Mouse (Mus musculus) stomach, embryonic 15.5 days (tissue): Measurements from ENCODE around the gene Fbxw24. TPM values are rescaled to one million over a fixed set of nuclear protein-coding genes. Genes with fewer than 3 reads are reported as not detected.
"Not testable (repeated sequence)": the region's sequence is repeated elsewhere in the genome, so short reads cannot be mapped to it uniquely, and the experiment has no call there.

Experiments used
- ATAC-seq: fragments of 200-750 bp; cut with Nextera tagmentation; 2 replicates; pipeline ENCODE4 v1.8.0; 2017; ENCODE audit warnings: low read depth, moderate number of reproducible peaks, moderate TSS enrichment; ENCODE audit not compliant: insufficient read depth, low FRiP score
- H3K27ac ChIP-seq: fragments of 300-500 bp; sonication (generic); 2 replicates; pipeline ENCODE4 v1.5.1; 2015; ENCODE audit warnings: mild to moderate bottlenecking, inconsistent platforms
- H3K27me3 ChIP-seq: fragments of 300-500 bp; sonication (generic); replicated peaks from 2 replicates; pipeline ENCODE4 v1.6.1; 2015; ENCODE audit warnings: inconsistent platforms
- H3K36me3 ChIP-seq: fragments of 300-500 bp; sonication (generic); 2 replicates; pipeline ENCODE4 v1.6.1; 2015; ENCODE audit warnings: inconsistent platforms
- H3K4me1 ChIP-seq: fragments of 300-500 bp; sonication (generic); 2 replicates; pipeline ENCODE4 v1.6.1; 2015; ENCODE audit warnings: inconsistent platforms
- H3K4me2 ChIP-seq: fragments of 300-500 bp; sonication (generic); 2 replicates; pipeline ENCODE4 v1.6.1; 2015; ENCODE audit warnings: mild to moderate bottlenecking, inconsistent platforms
- H3K4me3 ChIP-seq: fragments of 300-500 bp; sonication (generic); replicated peaks from 2 replicates; pipeline ENCODE4 v1.5.1; 2015; ENCODE audit warnings: inconsistent platforms
- H3K9ac ChIP-seq: fragments of 300-500 bp; sonication (generic); 2 replicates; pipeline ENCODE4 v1.6.1; 2015; ENCODE audit warnings: inconsistent platforms
- H3K9me3 ChIP-seq: fragments of 300-500 bp; sonication (generic); 2 replicates; pipeline ENCODE4 v1.6.1; 2016; ENCODE audit warnings: inconsistent platforms
- WGBS: fragments of 180-500 bp; shearing (Covaris S2); methylation state at CpG from one replicate; pipeline ENCODE4 v1.1.7; 2015; 5-methylcytosine and 5-hydroxymethylcytosine counted together
- polyA plus RNA-seq: library from polyadenylated mRNA; unstranded; fragments of >200 nt; fragmentation: Nextera tagmentation; extraction: Ambion mirVana; gene quantifications from 2 replicates; pipeline ENCODE4 v1.2.1, GENCODE M21; 2015

The Fbxw24 gene
- polyA plus RNA-seq: not detected in 2 replicates

- not testable (repeated sequence) for H3K27ac ChIP-seq, H3K27me3 ChIP-seq, H3K36me3 ChIP-seq, H3K4me3 ChIP-seq, H3K9ac ChIP-seq, H3K4me2 ChIP-seq, H3K9me3 ChIP-seq, H3K4me1 ChIP-seq, ATAC-seq
- WGBS: 81% methylated on average over 2 of the region's 2 CpGs
Observed at GRCm38 (mm10) chr9:109625957-109626356, at the start of gene Fbxw24. Fbxw24 (minus strand) TSS chr9:109626057.

GRCm38 (mm10) chr9:109664552-109664951 lies 38.7 kb upstream of the Fbxw24 start, which contains the start of gene Fbxw25:
Fbxw25 (minus strand) TSS chr9:109664652.
- H3K9me3 ChIP-seq, H3K4me3 ChIP-seq, H3K27me3 ChIP-seq, ATAC-seq, H3K4me2 ChIP-seq, H3K36me3 ChIP-seq, H3K9ac ChIP-seq, H3K4me1 ChIP-seq, H3K27ac ChIP-seq: not testable (repeated sequence)
- WGBS: 59% methylated on average over 2 of the region's 2 CpGs

GRCm38 (mm10) chr9:109606837-109607236 lies 19.0 kb downstream of the Fbxw24 start:
- not testable (repeated sequence) for H3K27me3 ChIP-seq, H3K4me1 ChIP-seq, H3K9ac ChIP-seq, H3K36me3 ChIP-seq, H3K9me3 ChIP-seq, H3K4me2 ChIP-seq, H3K4me3 ChIP-seq, ATAC-seq, H3K27ac ChIP-seq
- 37% methylated on average over 5 of the region's 5 CpGs for WGBS

GRCm38 (mm10) chr9:109602128-109602527 lies 23.7 kb downstream of the Fbxw24 start:
- 57% methylated on average over 2 of the region's 2 CpGs for WGBS
- H3K36me3 ChIP-seq, ATAC-seq, H3K27ac ChIP-seq, H3K9me3 ChIP-seq, H3K9ac ChIP-seq, H3K4me3 ChIP-seq, H3K4me2 ChIP-seq, H3K4me1 ChIP-seq, H3K27me3 ChIP-seq: not testable (repeated sequence)

GRCm38 (mm10) chr9:109597226-109597625 lies 28.6 kb downstream of the Fbxw24 start:
- ATAC-seq: no peak
- no peak overlapping the region for H3K4me2 ChIP-seq
- H3K9me3 ChIP-seq: no peaks in the 10 kb centered on the region
- no peaks in the 10 kb centered on the region for H3K27me3 ChIP-seq
- no peak overlapping the region for H3K4me3 ChIP-seq
- H3K4me1 ChIP-seq: no peaks in the 10 kb centered on the region
- no peak overlapping the region for H3K9ac ChIP-seq
- no peak overlapping the region for H3K27ac ChIP-seq
- no peaks in the 10 kb centered on the region for H3K36me3 ChIP-seq

GRCm38 (mm10) chr9:109594866-109595265 lies 31.0 kb downstream of the Fbxw24 start:
- ATAC-seq: no peak
- Histone ChIP-seq H3K27me3 (no peaks in the 10 kb centered on the region), H3K4me3 (no peak overlapping the region), H3K9me3 (no peaks in the 10 kb centered on the region), H3K9ac (no peak overlapping the region), H3K27ac (no peak overlapping the region), H3K4me1 (no peaks in the 10 kb centered on the region), H3K4me2 (no peak overlapping the region), H3K36me3 (no peaks in the 10 kb centered on the region)
- WGBS: 77% methylated on average over 2 of the region's 2 CpGs

- H3K4me1 ChIP-seq, ATAC-seq, H3K27ac ChIP-seq, H3K4me3 ChIP-seq, H3K27me3 ChIP-seq, H3K36me3 ChIP-seq, H3K9ac ChIP-seq, H3K4me2 ChIP-seq, H3K9me3 ChIP-seq: not testable (repeated sequence)
- WGBS: 88% methylated on average over 4 of the region's 4 CpGs
Observed at GRCm38 (mm10) chr9:109568162-109568561, 57.7 kb downstream of the Fbxw24 start, which contains the start of gene Fbxw15. Fbxw15 (minus strand) TSS chr9:109568262.

- 30% methylated on average over 1 of the region's 1 CpGs for WGBS
- Histone ChIP-seq H3K27ac (no peak overlapping the region), H3K9me3 (no peaks in the 10 kb centered on the region), H3K4me1 (no peaks in the 10 kb centered on the region), H3K36me3 (no peaks in the 10 kb centered on the region), H3K9ac (no peak overlapping the region), H3K27me3 (no peaks in the 10 kb centered on the region), H3K4me2 (no peak overlapping the region), H3K4me3 (no peak overlapping the region)
- ATAC-seq: no peak
Observed at GRCm38 (mm10) chr9:109565546-109565945, 60.3 kb downstream of the Fbxw24 start.

- not testable (repeated sequence) for H3K9me3 ChIP-seq, H3K4me3 ChIP-seq, H3K4me2 ChIP-seq, H3K27me3 ChIP-seq, H3K4me1 ChIP-seq, H3K36me3 ChIP-seq, H3K27ac ChIP-seq, ATAC-seq, H3K9ac ChIP-seq
Observed at GRCm38 (mm10) chr9:109562106-109562505, 63.8 kb downstream of the Fbxw24 start.

GRCm38 (mm10) chr9:109552483-109552882 lies 73.4 kb downstream of the Fbxw24 start:
- Histone ChIP-seq H3K4me2 (no peak overlapping the region), H3K27me3 (no peaks in the 10 kb centered on the region), H3K4me3 (no peak overlapping the region), H3K27ac (no peak overlapping the region), H3K9ac (no peak overlapping the region), H3K9me3 (no peaks in the 10 kb centered on the region), H3K4me1 (no peaks in the 10 kb centered on the region), H3K36me3 (no peaks in the 10 kb centered on the region)
- WGBS: 75% methylated on average over 3 of the region's 3 CpGs
- no peak for ATAC-seq

Other genes with a start within 250 kb of the Fbxw24 start
- not detected in 2 replicates for gene Fbxw22, start 221.8 kb downstream of the Fbxw24 start, polyA plus RNA-seq
- gene Fbxw16, start 176.9 kb downstream of the Fbxw24 start, polyA plus RNA-seq: not detected in 2 replicates
- gene Fbxw19, start 130.2 kb downstream of the Fbxw24 start, polyA plus RNA-seq: not detected in 2 replicates
- gene Fbxw15, start 57.8 kb downstream of the Fbxw24 start, polyA plus RNA-seq: not detected in 2 replicates
- gene Fbxw25, start 38.6 kb upstream of the Fbxw24 start, polyA plus RNA-seq: not detected in 2 replicates
- not detected in 2 replicates for gene Fbxw18, start 76.6 kb upstream of the Fbxw24 start, polyA plus RNA-seq
- gene Fbxw26, start 120.0 kb upstream of the Fbxw24 start, polyA plus RNA-seq: 0.06 and 0.09 TPM in 2 replicates
- not detected in 2 replicates for gene Fbxw27, start 164.6 kb upstream of the Fbxw24 start, polyA plus RNA-seq
- gene Spink8, start 186.2 kb upstream of the Fbxw24 start, polyA plus RNA-seq: 0.22 TPM in 1 of 2 replicates, not detected in the other
- gene Nme6, start 206.7 kb upstream of the Fbxw24 start, polyA plus RNA-seq: 66.8 and 67.7 TPM in 2 replicates
- gene Camp, start 223.6 kb upstream of the Fbxw24 start, polyA plus RNA-seq: 22.7 and 24.2 TPM in 2 replicates
- 28.8 and 33.2 TPM in 2 replicates for gene Cdc25a, start 249.5 kb upstream of the Fbxw24 start, polyA plus RNA-seq